Mouse (Mus musculus): Measurements from ENCODE around the gene Fam107a.

Gene Fam107a

GRCm38 (mm10) chr14:8317194-8318097, at the start of gene Fam107a:
Gene Fam107a, minus strand, starts transcription at chr14:8318023.
- DNase-seq = no peak

- DNase-seq = no peak
Measured at GRCm38 (mm10) chr14:8367121-8367520, 49.3 kb upstream of the Fam107a start.

- DNase-seq = no peak
Measured at GRCm38 (mm10) chr14:8365833-8366232, 48.0 kb upstream of the Fam107a start.

- DNase-seq = no peak
Measured at GRCm38 (mm10) chr14:8356836-8357235, 39.0 kb upstream of the Fam107a start.

- DNase-seq = peak; percentile 74
Measured at GRCm38 (mm10) chr14:8355999-8356501, 38.2 kb upstream of the Fam107a start.

GRCm38 (mm10) chr14:8348927-8349326, 31.1 kb upstream of the Fam107a start:
- DNase-seq = no peak

GRCm38 (mm10) chr14:8346255-8346997, 28.6 kb upstream of the Fam107a start:
- DNase-seq = peak; percentile 89 to 93

- DNase-seq = peak; percentile 74 to 85
Measured at GRCm38 (mm10) chr14:8345566-8345965, 27.7 kb upstream of the Fam107a start.

GRCm38 (mm10) chr14:8342509-8343106, 24.8 kb upstream of the Fam107a start:
- no peak for DNase-seq

GRCm38 (mm10) chr14:8340226-8340625, 22.4 kb upstream of the Fam107a start:
- DNase-seq = no peak

GRCm38 (mm10) chr14:8335947-8336346, 18.1 kb upstream of the Fam107a start:
- no peak for DNase-seq

- DNase-seq = peak in 1 of 2 experiments; percentile 36
Measured at GRCm38 (mm10) chr14:8334511-8334910, 16.7 kb upstream of the Fam107a start.

- DNase-seq = no peak
Measured at GRCm38 (mm10) chr14:8332314-8333252, 14.8 kb upstream of the Fam107a start.

- peak; percentile 88 to 89 for DNase-seq
Measured at GRCm38 (mm10) chr14:8331307-8331905, 13.6 kb upstream of the Fam107a start.

- DNase-seq = no peak
Measured at GRCm38 (mm10) chr14:8330390-8330789, 12.6 kb upstream of the Fam107a start.

GRCm38 (mm10) chr14:8329552-8329951, 11.7 kb upstream of the Fam107a start:
- DNase-seq = no peak

- DNase-seq = no peak
Measured at GRCm38 (mm10) chr14:8327371-8327770, 9.5 kb upstream of the Fam107a start.

- no peak for DNase-seq
Measured at GRCm38 (mm10) chr14:8326961-8327360, 9.1 kb upstream of the Fam107a start.

GRCm38 (mm10) chr14:8325746-8326145, 7.9 kb upstream of the Fam107a start:
- no peak for DNase-seq

GRCm38 (mm10) chr14:8320528-8320927, 2.7 kb upstream of the Fam107a start:
- DNase-seq = no peak

GRCm38 (mm10) chr14:8316366-8317193, 1.2 kb downstream of the Fam107a start:
- no peak for DNase-seq

Measured in cerebellum, adult 18-20 months (tissue).